Mouse (Mus musculus): Measurements from ENCODE around the gene Sgcb.

Gene Sgcb

DNA sequence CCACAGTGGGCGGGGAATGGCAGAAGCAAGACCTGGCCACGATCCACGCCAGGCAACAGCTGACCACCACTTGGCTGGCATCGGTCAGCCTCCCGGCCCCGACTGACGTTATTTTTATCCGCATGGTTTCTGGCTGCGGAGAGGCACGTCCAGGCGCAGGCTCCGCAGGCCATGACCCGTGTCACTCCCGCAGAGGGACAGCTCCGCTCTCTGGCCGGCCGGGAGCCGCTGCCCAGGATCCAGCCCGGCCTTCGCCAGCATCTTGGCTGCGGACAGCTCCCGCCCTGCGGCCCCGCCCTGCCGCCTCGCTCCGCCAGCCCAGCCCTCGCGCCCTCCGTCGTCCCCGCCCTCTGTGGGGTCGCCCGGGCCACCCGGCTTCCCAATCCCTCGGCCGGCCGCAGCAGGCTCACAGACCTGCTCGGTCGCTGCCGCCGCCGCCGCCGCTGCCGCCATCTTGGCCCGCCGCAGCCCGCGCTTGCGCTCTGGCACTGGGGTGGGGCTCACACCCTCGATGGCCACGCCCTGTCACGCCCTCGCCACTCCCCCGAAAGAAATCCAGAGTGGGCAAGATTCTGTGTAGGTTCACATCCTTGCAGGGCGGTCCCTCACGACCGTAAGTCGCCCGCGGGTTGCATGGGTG, at the start of gene Sgcb:
Gene Sgcb, minus strand, starts transcription at position 530 of the 640 bp plus-strand sequence.
- DNase-seq (ENCODE audit: low spot score in 2 of 2): peak; percentile 73 to 80

GRCm38 (mm10) chr5:73694254-73695015, 46.8 kb upstream of the Sgcb start:
- DNase-seq (ENCODE audit: low spot score in 2 of 2): no peak

GRCm38 (mm10) chr5:73693778-73694177, 46.2 kb upstream of the Sgcb start:
- no peak for DNase-seq (ENCODE audit: low spot score in 2 of 2)

DNA sequence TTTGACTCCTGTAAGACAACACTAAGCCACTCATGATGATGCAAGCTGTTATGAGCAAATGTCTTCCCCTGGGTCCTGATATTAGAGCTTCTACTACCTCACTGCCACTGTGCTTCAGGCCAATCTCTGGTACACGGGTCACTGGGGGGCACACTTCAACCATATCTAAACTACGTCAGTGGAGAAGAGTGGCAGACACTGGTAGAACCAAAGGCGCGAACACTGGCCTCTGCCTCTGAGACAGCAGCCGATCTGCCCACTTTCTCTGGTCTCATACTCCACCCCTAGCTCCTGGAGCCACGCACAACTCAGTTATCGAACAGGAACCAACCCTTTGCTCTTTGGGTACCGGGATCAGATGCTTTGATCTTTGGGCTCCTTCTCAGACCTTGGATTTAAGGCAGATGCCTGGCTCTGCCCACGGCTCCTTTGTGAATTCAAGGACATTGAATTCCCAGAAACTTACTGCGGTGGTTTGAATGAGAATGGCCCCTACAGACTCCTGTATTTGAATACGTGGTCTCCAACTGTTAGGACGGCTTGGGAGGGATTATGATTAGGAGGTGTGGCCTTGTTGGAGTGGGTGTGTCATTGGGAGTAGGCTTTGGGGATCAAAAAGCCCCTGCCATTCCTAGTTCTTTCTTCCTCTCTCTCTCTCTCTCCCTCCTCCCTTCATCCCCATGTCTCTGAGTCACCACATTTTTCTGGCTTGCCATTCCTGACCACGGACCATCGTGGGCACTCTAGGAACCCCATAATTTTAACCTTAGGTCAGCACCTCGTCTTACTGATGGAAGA, 44.3 kb upstream of the Sgcb start:
- DNase-seq (ENCODE audit: low spot score in 2 of 2): no peak

DNA sequence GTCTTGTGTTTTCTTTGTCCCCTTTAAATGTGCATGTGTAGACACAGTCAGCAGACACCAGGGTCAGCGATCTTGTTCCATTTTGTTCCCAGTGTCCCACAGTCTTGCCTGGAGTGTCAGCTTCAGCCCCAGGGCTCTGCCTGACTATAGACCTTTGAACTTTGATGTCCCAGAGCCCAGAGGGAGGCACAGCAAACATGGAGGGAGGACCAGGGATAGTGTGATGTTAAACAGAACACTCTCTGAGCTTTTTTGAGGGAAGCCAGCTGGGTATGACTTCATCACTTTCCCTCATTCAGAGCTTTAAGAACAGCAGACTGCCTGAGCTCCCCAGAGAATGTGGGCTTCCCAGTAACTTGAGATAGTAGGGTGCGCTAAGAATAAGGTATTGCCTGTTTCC, 42.6 kb upstream of the Sgcb start:
- no peak for DNase-seq (ENCODE audit: low spot score in 2 of 2)

GRCm38 (mm10) chr5:73688576-73688975, 41.0 kb upstream of the Sgcb start:
- no peak for DNase-seq (ENCODE audit: low spot score in 2 of 2)

- DNase-seq (ENCODE audit: low spot score in 2 of 2): no peak
These were observed 38.6 kb upstream of the Sgcb start for GRCm38 (mm10) chr5:73686149-73686548.

DNA sequence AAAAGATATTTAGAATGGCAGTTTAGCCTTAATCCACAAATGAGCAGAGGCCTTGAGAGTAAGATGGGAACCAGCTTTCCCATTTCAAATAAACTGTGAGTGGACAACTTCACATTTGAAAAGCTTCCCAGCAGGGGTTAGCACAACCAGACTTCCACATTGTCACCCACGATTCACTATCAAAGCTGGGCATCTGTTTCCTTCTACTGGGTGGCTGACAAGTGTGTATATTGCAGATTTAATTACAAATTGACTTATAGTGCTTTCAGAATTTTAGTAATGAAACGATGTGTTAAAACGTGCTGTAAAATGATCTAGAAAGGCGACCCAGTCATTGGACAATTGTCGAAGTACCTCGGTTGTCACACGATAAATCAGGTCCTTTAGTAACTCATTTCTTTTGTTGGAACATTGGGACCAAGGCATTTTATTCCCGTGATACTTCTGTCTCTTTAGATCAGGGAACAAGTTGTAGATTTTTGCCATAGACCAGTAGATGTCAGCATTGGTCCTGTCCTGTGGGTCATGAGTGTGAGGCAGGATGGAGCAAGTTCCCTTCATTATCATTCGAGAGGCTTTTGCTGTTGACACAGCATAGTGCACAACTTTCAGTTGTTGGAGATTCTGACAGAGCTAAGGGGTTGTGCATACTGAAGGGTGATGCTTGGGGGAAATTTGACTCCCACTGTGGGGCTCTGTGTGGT, 36.3 kb upstream of the Sgcb start:
- DNase-seq (ENCODE audit: low spot score in 2 of 2): no peak

DNA sequence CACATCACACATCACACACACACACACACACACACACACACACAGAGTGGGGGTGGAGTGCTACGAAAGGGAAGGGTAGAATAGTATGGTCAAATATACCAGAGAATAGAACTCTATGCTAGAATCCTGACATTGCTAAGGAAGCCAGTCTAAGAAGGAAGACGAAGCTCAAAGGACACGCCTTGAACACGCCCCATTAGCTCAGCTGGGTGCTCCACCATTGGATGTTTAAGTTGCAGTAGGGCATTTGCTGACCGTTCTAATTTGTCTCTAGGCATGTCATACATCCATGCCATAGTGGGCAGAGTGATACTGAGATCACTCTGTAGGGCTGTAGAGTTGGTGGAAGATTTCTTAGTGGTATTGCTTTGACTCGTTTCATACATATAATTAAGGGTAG, 35.6 kb upstream of the Sgcb start:
- no peak for DNase-seq (ENCODE audit: low spot score in 2 of 2)

- DNase-seq (ENCODE audit: low spot score in 2 of 2): peak in 1 of 2 experiments; percentile 10
These were observed 29.0 kb upstream of the Sgcb start for GRCm38 (mm10) chr5:73676626-73677025.

DNA sequence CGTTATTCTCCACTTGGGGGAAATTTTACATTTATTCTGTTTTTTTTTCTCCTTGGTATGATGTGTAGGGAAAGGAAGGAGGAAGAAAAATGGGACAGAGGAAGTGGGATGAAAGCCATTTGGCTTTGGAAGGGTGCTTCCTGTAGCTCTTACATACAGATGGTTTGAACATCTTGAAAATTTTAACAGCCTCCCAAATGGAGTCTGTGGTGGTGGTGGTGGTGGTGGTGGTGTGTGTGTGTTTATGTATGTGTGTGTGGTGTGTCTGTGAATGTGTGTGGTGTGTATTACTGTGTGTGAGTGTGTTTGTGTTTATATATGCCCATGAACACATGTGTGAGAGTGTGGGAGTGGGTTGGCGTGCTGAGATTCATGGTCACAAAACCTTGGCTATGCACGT, 28.0 kb upstream of the Sgcb start:
- no peak for DNase-seq (ENCODE audit: low spot score in 2 of 2)

- no peak for DNase-seq (ENCODE audit: low spot score in 2 of 2)
These were observed 21.8 kb upstream of the Sgcb start for GRCm38 (mm10) chr5:73669386-73669785.

DNA sequence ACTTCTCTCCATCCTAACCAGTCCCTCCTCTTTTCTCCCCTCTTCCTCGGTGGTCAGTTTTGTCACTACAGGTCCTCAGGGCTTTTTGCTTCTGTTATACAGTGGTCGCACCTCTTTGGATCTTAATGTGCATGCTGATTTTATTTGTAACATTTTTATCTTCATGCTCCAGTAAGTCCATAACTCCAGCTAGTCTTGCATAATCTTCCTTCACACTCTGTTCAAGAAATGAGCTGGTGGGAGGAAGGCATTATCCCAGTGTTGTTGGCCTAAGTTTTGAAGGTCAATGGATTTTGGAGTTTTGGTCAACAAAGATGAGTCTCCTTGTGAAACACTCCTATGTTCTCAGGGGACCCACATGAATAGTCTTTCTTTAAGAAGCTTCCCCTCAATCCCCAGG, 20.3 kb upstream of the Sgcb start:
- no peak for DNase-seq (ENCODE audit: low spot score in 2 of 2)

GRCm38 (mm10) chr5:73666695-73667094, 19.1 kb upstream of the Sgcb start:
- no peak for DNase-seq (ENCODE audit: low spot score in 2 of 2)

DNA sequence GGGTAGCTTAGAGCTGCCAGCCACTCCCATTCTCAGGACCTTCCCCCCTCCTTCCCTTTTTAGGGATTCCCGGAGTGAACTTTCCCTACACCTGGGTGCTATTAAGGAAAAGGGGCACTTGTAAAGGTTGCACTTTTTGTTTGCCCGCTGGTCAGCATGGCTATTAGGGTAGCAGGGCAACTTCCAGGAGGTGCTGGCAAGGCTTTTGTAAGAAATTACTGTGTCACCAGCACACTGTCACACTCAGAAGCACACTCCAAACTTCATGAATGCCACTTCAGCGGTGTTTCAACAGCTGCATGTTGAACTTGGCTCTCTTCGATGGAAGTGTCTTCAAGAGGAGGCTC, 4.2 kb upstream of the Sgcb start:
- no peak for DNase-seq (ENCODE audit: low spot score in 2 of 2)

GRCm38 (mm10) chr5:73651061-73651854, 3.7 kb upstream of the Sgcb start, which contains the start of gene Spata18:
TSS of gene Spata18 (plus strand) at chr5:73651379.
- DNase-seq (ENCODE audit: low spot score in 2 of 2): no peak

GRCm38 (mm10) chr5:73650365-73650964, 2.9 kb upstream of the Sgcb start:
- DNase-seq (ENCODE audit: low spot score in 2 of 2): no peak

GRCm38 (mm10) chr5:73642091-73642490, 5.5 kb downstream of the Sgcb start:
- no peak for DNase-seq (ENCODE audit: low spot score in 2 of 2)

GRCm38 (mm10) chr5:73641058-73641457, 6.5 kb downstream of the Sgcb start:
- DNase-seq (ENCODE audit: low spot score in 2 of 2): no peak

DNA sequence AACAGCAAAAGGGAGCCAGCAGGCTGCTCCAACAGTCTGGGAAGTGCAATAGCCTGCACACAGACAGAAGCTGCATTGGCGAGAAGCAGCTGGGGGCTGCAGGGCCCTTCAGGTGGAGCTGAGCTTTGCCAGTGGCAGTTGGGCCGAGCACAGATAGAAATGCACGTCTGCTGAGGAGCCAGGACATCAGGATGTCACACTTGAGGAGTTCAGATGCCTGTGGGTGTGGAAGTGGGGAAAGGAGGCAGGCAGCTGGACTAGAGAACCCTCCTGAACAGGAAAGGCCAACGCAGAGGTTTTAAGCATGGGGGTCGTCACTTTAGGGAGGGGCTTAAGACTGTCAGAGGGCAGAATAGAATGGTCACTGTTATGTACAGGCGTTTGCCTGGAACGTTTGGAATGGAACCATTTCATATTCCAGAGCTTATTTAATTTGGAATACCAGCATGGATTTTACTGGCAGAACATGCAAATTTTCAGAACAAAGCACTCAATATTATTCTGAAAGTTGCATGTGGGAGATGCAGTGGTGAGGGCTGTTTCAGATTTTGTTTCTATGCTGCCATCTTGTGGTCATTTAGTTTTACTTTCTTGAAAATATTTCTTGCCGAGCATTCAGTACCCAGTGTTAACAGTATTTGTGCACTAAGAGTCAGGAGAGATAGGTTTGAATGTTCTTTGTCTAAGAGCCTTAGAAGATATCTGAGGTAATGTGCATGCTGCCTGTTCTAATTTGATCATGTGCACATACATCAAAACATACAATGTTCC, 10.1 kb downstream of the Sgcb start:
- no peak for DNase-seq (ENCODE audit: low spot score in 2 of 2)

Data from frontal cortex, postnatal 10 days (tissue).